Mouse (Mus musculus) liver, postnatal 0 days (tissue): Measurements from ENCODE around the gene Pcdh15.

Experiments
- CTCF ChIP-seq: sonication (generic); IDR thresholded peaks from 2 replicates; pipeline ENCODE4 v1.5.1; 2016; ENCODE audit warnings: antibody characterized with exemption, low read depth
- EP300 ChIP-seq: IDR thresholded peaks from 2 replicates; pipeline ENCODE4 v1.6.1; 2016; ENCODE audit warnings: antibody characterized with exemption, low read depth, mild to moderate bottlenecking

GRCm38 (mm10) chr10:74625715-74626114 is 1526.6 kb downstream of the Pcdh15 start:
- TF ChIP-seq CTCF (no peak), EP300 (no peak)
